Mouse (Mus musculus): Measurements from ENCODE around the gene Pcbp1.

Gene Pcbp1

GRCm38 (mm10) chr6:86523755-86524434 lies 2.2 kb downstream of the Pcbp1 start:
- no peak for DNase-seq (ENCODE audit: low read depth in 1 of 2, low spot score in 2 of 2)

- DNase-seq (ENCODE audit: low read depth in 1 of 2, low spot score in 2 of 2): no peak
These were observed 2.8 kb downstream of the Pcbp1 start for GRCm38 (mm10) chr6:86523242-86523754.

GRCm38 (mm10) chr6:86522001-86522911 lies 3.9 kb downstream of the Pcbp1 start:
- DNase-seq (ENCODE audit: low read depth in 1 of 2, low spot score in 2 of 2): no peak

GRCm38 (mm10) chr6:86519767-86520345 lies 6.3 kb downstream of the Pcbp1 start:
- DNase-seq (ENCODE audit: low read depth in 1 of 2, low spot score in 2 of 2): no peak

GRCm38 (mm10) chr6:86516021-86516420 lies 10.1 kb downstream of the Pcbp1 start:
- DNase-seq (ENCODE audit: low read depth in 1 of 2, low spot score in 2 of 2): no peak

GRCm38 (mm10) chr6:86513296-86513695 lies 12.8 kb downstream of the Pcbp1 start:
- DNase-seq (ENCODE audit: low read depth in 1 of 2, low spot score in 2 of 2): no peak

- DNase-seq (ENCODE audit: low read depth in 1 of 2, low spot score in 2 of 2): no peak
These were observed 15.1 kb downstream of the Pcbp1 start for GRCm38 (mm10) chr6:86510979-86511378.

GRCm38 (mm10) chr6:86509866-86510200 lies 16.3 kb downstream of the Pcbp1 start:
- no peak for DNase-seq (ENCODE audit: low read depth in 1 of 2, low spot score in 2 of 2)

GRCm38 (mm10) chr6:86509194-86509865 lies 16.8 kb downstream of the Pcbp1 start:
- DNase-seq (ENCODE audit: low read depth in 1 of 2, low spot score in 2 of 2): no peak

- no peak for DNase-seq (ENCODE audit: low read depth in 1 of 2, low spot score in 2 of 2)
These were observed 17.4 kb downstream of the Pcbp1 start for GRCm38 (mm10) chr6:86508736-86509135.

GRCm38 (mm10) chr6:86507116-86507515 lies 19.0 kb downstream of the Pcbp1 start:
- no peak for DNase-seq (ENCODE audit: low read depth in 1 of 2, low spot score in 2 of 2)

GRCm38 (mm10) chr6:86506309-86506708 lies 19.8 kb downstream of the Pcbp1 start:
- DNase-seq (ENCODE audit: low read depth in 1 of 2, low spot score in 2 of 2): no peak

- no peak for DNase-seq (ENCODE audit: low read depth in 1 of 2, low spot score in 2 of 2)
These were observed 20.4 kb downstream of the Pcbp1 start for GRCm38 (mm10) chr6:86505671-86506070.

GRCm38 (mm10) chr6:86503513-86503912 lies 22.6 kb downstream of the Pcbp1 start:
- no peak for DNase-seq (ENCODE audit: low read depth in 1 of 2, low spot score in 2 of 2)

- DNase-seq (ENCODE audit: low read depth in 1 of 2, low spot score in 2 of 2): no peak
These were observed 26.5 kb downstream of the Pcbp1 start for GRCm38 (mm10) chr6:86499571-86500109.

- DNase-seq (ENCODE audit: low read depth in 1 of 2, low spot score in 2 of 2): no peak
These were observed 28.0 kb downstream of the Pcbp1 start for GRCm38 (mm10) chr6:86497942-86498732.

- no peak for DNase-seq (ENCODE audit: low read depth in 1 of 2, low spot score in 2 of 2)
These were observed 28.9 kb downstream of the Pcbp1 start for GRCm38 (mm10) chr6:86497071-86497815.

- no peak for DNase-seq (ENCODE audit: low read depth in 1 of 2, low spot score in 2 of 2)
These were observed 29.5 kb downstream of the Pcbp1 start for GRCm38 (mm10) chr6:86496585-86496984.

- DNase-seq (ENCODE audit: low read depth in 1 of 2, low spot score in 2 of 2): no peak
These were observed 30.0 kb downstream of the Pcbp1 start for GRCm38 (mm10) chr6:86496127-86496526.

GRCm38 (mm10) chr6:86495661-86496060 lies 30.5 kb downstream of the Pcbp1 start:
- DNase-seq (ENCODE audit: low read depth in 1 of 2, low spot score in 2 of 2): no peak
